Mouse (Mus musculus): ENCODE results near the gene Acnat1. TPM values are rescaled to one million over a fixed set of nuclear protein-coding genes. Genes with fewer than 3 reads are reported as not detected.
"Not testable (repeated sequence)": the region's sequence is repeated elsewhere in the genome, so short reads cannot be mapped to it uniquely, and the experiment has no call there.

The Acnat1 gene
- polyA plus RNA-seq, 1 experiment = 1.1 TPM

DNA sequence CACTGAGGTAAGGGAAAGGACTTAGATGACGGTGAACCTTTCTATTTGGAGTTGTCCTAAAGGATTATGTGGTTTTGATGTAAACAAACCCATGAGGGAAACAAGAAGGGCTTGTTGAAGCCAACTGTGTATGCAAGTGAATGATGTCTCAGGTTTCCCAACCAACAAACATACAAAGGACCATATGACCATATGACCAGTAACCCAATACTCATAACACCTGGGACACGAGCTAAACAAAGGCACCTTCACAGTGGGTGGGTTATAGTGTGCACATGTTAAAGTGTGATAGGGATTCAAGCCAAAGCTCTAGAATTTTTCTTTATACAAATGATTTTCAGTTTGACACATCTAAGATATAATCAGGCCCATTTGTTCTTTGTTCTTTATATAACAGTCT, 17.5 kb downstream of the Acnat1 start:
- no peak for DNase-seq (ENCODE audit: low read depth)

DNA sequence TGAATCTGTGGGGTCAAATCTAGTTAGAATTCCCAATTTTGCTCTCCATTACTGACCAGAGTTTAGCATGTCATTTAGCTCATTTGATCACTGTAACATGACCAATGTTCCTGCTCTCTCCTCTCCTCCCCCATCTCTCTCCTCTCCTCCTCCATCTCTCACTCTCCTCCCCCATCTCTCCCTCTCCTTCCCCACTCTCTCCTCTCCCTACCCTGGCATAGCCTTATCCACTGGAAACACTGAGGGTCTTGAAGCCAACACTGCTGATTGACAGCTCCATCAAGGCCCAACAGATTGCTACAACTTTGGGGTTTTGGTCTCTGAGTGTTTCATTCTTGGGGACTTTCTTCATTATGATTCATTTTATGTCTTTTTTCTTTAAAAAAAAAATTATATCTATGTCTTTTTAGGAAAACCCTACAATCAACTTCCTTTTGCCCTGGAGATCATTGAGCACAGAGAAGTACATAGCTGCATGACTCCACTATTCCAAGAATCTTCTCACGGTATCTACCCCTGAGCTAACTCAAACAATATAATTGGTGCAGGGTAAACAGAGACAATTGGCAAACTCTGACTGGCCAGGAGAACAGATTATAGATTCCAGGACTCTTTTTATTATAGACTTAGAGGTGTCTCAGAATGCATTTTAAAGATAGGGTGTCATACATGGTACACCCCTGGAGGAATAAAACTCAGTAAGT, 21.7 kb downstream of the Acnat1 start:
- DNase-seq (ENCODE audit: low read depth) = no peak

DNA sequence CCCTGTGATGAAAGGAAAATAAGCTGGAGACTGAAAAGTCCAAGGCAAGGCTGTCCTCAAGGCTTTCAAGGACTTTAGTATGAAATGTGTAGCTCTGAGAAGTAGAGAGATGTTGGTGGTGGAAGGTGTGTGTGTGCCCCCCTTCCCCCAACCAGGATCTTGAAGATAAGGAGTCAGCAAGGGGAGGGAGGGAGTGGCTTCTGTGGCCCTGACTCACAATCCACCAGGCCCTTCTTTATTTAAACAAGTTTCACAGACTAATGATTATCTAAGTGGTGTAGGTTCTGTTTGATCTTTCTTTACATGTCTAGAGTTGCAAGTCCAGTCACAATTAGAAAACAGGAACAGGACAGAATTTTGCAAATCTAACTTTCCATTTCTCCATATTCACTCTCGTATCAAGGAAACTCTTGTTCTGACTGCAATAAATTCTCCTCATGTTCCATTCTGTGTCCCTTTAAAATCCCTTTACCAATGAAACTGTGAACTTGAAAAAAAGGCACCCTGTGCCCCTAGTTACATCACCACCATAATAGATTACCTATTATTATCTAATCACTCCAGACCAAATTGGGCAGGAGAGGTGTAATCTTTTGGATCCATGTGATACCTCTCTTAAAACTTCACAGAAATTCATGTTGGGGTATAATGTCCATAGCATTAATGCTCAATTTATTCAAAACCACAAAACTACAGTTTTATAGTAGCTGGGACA, 22.4 kb downstream of the Acnat1 start:
- DNase-seq (ENCODE audit: low read depth) = not testable (repeated sequence)

DNA sequence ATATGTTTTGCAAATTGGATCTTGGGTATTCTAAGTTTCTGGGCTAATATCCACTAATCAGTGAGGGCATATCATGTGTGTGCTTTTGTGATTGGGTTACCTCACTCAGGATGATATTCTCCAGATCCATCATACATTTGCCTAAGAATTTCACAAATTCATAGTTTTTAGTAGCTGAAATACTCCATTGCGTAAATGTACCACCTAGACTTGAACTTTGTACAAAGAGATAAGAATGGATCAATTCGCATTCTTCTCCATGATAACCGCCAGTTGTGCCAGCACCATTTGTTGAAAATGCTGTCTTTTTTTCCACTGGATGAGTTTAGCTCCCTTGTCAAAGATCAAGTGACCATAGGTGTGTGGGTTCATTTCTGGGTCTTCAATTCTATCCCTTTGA, 36.7 kb downstream of the Acnat1 start:
- DNase-seq (ENCODE audit: low read depth) = not testable (repeated sequence)

DNA sequence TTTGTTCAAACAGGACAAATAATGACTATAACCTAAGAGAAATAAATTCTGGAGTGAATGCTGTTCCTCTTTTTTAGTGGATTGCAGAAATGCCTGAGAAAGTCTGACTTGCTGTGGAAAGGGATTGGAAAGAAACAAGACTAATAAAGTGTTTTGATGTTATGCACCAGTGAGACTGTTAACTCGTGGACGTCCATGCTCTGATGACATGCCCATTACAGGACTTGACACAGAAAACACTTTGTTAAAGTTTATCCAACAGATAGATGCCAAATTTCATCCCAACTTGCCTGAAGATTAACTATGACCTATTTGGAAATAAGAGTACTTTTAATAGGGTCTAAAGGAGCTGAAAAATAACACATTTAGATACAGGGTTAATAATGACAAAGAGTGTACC, 63.6 kb downstream of the Acnat1 start:
- not testable (repeated sequence) for DNase-seq (ENCODE audit: low read depth)

DNA sequence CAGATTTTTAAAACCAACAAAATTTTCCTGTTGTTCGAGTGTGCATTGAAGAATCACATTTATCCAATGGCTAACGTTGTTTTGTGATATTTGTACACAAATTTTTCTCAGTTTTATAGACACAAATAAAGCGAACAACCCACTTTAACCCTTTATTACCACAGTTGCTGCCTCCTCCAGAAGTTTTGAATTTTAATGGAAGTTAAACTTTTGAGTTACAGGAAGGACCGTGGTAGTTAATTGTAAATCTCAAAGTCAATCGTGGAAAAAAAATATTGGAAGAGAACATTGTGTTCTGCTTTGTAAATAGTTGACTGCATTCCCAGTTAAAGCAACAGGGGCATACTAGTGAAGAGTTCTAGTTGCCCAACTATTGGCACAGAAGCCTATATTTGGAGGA, 65.8 kb downstream of the Acnat1 start, which contains the start of gene Acnat2:
Acnat2 (minus strand) TSS at position 195 of the 400 bp plus-strand sequence.
- DNase-seq (ENCODE audit: low read depth) = not testable (repeated sequence)

Other genes starting within 250 kb of the Acnat1 start
- 0.36 and 0.76 TPM in 2 replicates for gene Acnat2, start 65.8 kb downstream of the Acnat1 start, polyA plus RNA-seq (2012; rRNA removed)
- gene Baat, start 32.6 kb upstream of the Acnat1 start, polyA plus RNA-seq (2012; rRNA removed) = not detected in 2 replicates
- gene Mrpl50, start 47.2 kb upstream of the Acnat1 start, polyA plus RNA-seq (2012; rRNA removed) = 6.0 and 6.4 TPM in 2 replicates
- 3.3 and 4.6 TPM in 2 replicates for gene Zfp189, start 47.3 kb upstream of the Acnat1 start, polyA plus RNA-seq (2012; rRNA removed)
- 1.5 and 6.2 TPM in 2 replicates for gene Aldob, start 75.6 kb upstream of the Acnat1 start, polyA plus RNA-seq (2012; rRNA removed)
- 9.0 and 9.3 TPM in 2 replicates for gene Tmem246, start 124.0 kb upstream of the Acnat1 start, polyA plus RNA-seq (2012; rRNA removed)
- 16.8 and 19.0 TPM in 2 replicates for gene Rnf20, start 158.1 kb upstream of the Acnat1 start, polyA plus RNA-seq (2012; rRNA removed)
- gene Ppp3r2, start 208.1 kb upstream of the Acnat1 start, polyA plus RNA-seq (2012; rRNA removed) = 0.18 and 0.72 TPM in 2 replicates